Mouse (Mus musculus) lung, embryonic 15.5 days (tissue): ENCODE data around the gene Pla2g15. TPM values are rescaled to one million over a fixed set of nuclear protein-coding genes. Genes with fewer than 3 reads are reported as not detected.

ENCODE experiments used
- ATAC-seq: fragments of 200-750 bp; cut with Nextera tagmentation; 2 replicates; pipeline ENCODE4 v1.8.0; 2017; ENCODE audit warnings: moderate number of reproducible peaks, borderline replicate concordance; ENCODE audit not compliant: low FRiP score, low TSS enrichment; ENCODE audit errors: extremely low read depth
- H3K27ac ChIP-seq: fragments of 300-500 bp; sonication (generic); 2 replicates; pipeline ENCODE4 v1.5.1; 2015; ENCODE audit warnings: moderate library complexity, mild to moderate bottlenecking, inconsistent platforms
- H3K27me3 ChIP-seq: fragments of 300-500 bp; sonication (generic); 2 replicates; pipeline ENCODE4 v1.6.1; 2015; ENCODE audit warnings: inconsistent platforms
- H3K36me3 ChIP-seq: fragments of 300-500 bp; sonication (generic); 2 replicates; pipeline ENCODE4 v1.6.1; 2015; ENCODE audit warnings: inconsistent platforms
- H3K4me1 ChIP-seq: fragments of 300-500 bp; sonication (generic); 2 replicates; pipeline ENCODE4 v1.6.1; 2015; ENCODE audit warnings: inconsistent platforms
- H3K4me2 ChIP-seq: fragments of 300-500 bp; sonication (generic); 2 replicates; pipeline ENCODE4 v1.6.1; 2015; ENCODE audit warnings: inconsistent platforms, mild to moderate bottlenecking, moderate library complexity
- H3K4me3 ChIP-seq: fragments of 300-500 bp; sonication (generic); 2 replicates; pipeline ENCODE4 v1.5.1; 2015; ENCODE audit warnings: mild to moderate bottlenecking, inconsistent platforms
- H3K9ac ChIP-seq: fragments of 300-500 bp; sonication (generic); 2 replicates; pipeline ENCODE4 v1.6.1; 2015; ENCODE audit warnings: inconsistent platforms
- H3K9me3 ChIP-seq: fragments of 300-500 bp; sonication (generic); 2 replicates; pipeline ENCODE4 v1.6.1; 2016; ENCODE audit warnings: inconsistent platforms
- WGBS: fragments of 180-500 bp; shearing (Covaris S2); methylation state at CpG from one replicate; pipeline ENCODE4 v1.1.7; 2015; 5-methylcytosine and 5-hydroxymethylcytosine counted together
- polyA plus RNA-seq: library from polyadenylated mRNA; unstranded; fragments of >200 nt; fragmentation: Nextera tagmentation; extraction: Ambion mirVana; gene quantifications from 2 replicates; pipeline ENCODE4 v1.2.1, GENCODE M21; 2015

Gene Pla2g15
- polyA plus RNA-seq, 1 experiment from 2014 or later = 13.7 TPM

DNA sequence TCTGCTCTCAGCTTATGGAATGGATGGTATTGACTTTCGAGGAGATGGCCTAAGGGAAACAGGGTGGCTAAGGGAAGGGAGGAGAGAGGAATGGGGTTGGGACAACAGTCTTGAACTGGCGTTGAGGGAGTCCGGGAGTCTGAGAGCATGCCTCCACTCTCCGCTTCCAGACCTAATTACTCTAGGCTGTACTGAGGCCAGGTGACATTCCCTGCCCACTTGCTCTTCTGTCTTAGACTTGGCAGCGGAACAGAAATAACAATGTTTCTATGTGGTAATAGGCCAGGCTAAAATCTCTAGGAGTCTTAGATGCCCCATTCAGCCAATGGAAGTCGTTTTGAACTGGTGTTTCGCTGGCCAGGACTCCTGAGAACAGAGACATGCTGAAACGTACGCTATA is 842 bp downstream of the Pla2g15 start:
- no peak for ATAC-seq
- no peaks in the 10 kb centered on the region for H3K9me3 ChIP-seq
- WGBS = 63% methylated on average over 9 of the region's 9 CpGs

DNA sequence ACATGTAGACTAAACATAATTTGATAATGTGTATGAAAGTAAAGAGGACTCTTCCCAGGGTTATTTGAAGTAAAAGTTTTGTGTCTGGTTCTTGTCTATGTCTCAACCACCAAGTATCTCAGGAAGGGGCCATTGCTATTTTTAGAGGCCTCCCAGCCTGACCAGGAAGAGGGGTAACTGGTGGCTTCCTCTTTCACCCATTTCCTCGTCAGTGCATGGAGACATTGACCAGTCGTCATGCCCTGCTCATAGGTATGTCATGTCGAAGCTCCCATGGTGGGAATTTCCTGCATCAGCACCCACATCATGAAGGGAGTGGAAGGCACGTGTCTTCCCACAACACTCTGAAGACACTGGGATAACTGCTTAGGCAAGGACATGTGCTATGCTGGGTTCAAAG is 2.7 kb downstream of the Pla2g15 start:
- 0 out of 2 replicates have a peak, but pooled peaks cover 3% of the 10 kb centered on the region for H3K36me3 ChIP-seq
- 66% methylated on average over 4 of the region's 4 CpGs for WGBS

More for the DNA sequence above, 842 bp downstream of the Pla2g15 start:
- Histone ChIP-seq H3K36me3 (0 out of 2 replicates have a peak, but pooled peaks cover 2% of the 10 kb centered on the region), H3K4me3 (peak overlapping the region; percentile 77), H3K4me2 (peak overlapping the region; percentile 78), H3K4me1 (peaks cover 13% of the 10 kb centered on the region), H3K9ac (peak overlapping the region; percentile 79), H3K27ac (no peak overlapping the region; the same call in 1 of the 2 replicates), H3K27me3 (no peaks in the 10 kb centered on the region)

DNA sequence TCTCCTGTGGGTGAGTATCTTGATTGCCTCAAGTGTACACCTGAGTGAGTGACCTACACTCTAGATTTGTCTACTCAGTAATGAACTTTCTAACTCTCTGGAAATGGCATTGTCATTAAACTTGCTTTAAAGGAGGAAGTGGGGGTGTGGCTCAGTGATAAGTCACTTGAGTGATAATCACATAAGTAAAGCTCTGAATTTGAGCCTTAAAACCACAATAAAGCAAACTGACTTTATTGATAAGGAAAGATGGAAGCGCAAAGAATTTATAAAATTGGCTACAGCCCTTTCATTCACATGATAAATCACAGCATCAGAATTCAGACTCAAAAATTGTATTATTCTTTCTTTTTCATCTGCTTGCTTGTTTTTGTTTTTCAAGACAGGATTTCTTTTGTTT is 7.2 kb downstream of the Pla2g15 start:
- ATAC-seq = no peak
- Histone ChIP-seq H3K27ac (no peak overlapping the region), H3K36me3 (peaks cover 23% of the 10 kb centered on the region; the same call in 1 of the 2 replicates), H3K4me1 (no peaks in the 10 kb centered on the region), H3K9ac (no peak overlapping the region), H3K27me3 (no peaks in the 10 kb centered on the region), H3K4me3 (no peak overlapping the region), H3K9me3 (no peaks in the 10 kb centered on the region), H3K4me2 (no peak overlapping the region)
- WGBS = 89% methylated on average over 1 of the region's 1 CpGs

More for the DNA sequence above, 2.7 kb downstream of the Pla2g15 start:
- no peak for ATAC-seq
- H3K9me3 ChIP-seq = no peaks in the 10 kb centered on the region
- no peak overlapping the region for H3K4me3 ChIP-seq
- no peak overlapping the region for H3K4me2 ChIP-seq
- peaks cover 13% of the 10 kb centered on the region for H3K4me1 ChIP-seq
- no peak overlapping the region for H3K27ac ChIP-seq
- no peaks in the 10 kb centered on the region for H3K27me3 ChIP-seq
- H3K9ac ChIP-seq = no peak overlapping the region

DNA sequence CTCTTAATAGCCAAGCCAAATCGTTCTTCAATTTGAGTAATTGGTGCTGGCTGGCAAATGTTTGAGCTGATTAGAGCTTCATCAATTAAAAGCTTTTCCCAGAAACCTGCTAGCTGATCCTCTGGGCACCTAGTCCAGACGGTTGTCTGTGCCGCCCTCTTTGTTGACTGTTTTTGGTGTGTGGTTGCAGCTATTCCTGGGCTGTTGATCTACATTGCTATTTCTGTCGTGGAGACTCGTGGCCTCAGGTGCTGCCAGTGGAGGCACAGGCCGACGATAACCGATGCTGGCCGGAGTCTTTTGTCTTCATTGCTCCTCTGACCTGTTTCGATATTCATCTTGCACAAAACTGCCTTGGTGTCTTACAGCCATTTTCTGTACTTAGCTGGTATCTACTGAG is 8.2 kb downstream of the Pla2g15 start:
- Histone ChIP-seq H3K4me2 (no peak overlapping the region), H3K9me3 (no peaks in the 10 kb centered on the region), H3K9ac (no peak overlapping the region), H3K27ac (no peak overlapping the region), H3K4me1 (no peaks in the 10 kb centered on the region), H3K4me3 (no peak overlapping the region), H3K27me3 (no peaks in the 10 kb centered on the region), H3K36me3 (peaks cover 32% of the 10 kb centered on the region; the same call in 1 of the 2 replicates)
- WGBS = 88% methylated on average over 10 of the region's 10 CpGs
- no peak for ATAC-seq

DNA sequence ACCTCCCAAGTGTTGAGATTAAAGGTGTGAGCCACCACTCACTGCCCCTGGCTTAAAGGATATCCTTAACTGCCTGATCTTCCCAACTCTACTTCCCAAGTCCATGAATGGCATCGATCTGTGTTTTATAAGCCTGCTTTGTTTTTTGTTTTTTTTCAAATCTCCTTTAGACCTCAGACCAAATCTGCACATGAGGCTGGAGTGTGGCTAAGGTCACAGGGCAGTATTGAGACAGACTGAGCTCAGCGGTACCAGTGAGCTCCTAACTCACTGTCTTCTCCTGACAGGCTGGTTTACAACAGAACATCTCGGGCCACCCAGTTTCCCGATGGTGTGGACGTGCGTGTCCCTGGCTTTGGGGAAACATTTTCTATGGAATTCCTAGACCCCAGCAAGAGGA is 9.7 kb downstream of the Pla2g15 start:
- no peaks in the 10 kb centered on the region for H3K27me3 ChIP-seq
- no peaks in the 10 kb centered on the region for H3K9me3 ChIP-seq
- H3K9ac ChIP-seq = no peak overlapping the region
- H3K4me2 ChIP-seq = no peak overlapping the region
- H3K36me3 ChIP-seq = peaks cover 44% of the 10 kb centered on the region; the same call in 1 of the 2 replicates
- 91% methylated on average over 6 of the region's 6 CpGs for WGBS
- ATAC-seq = no peak
- H3K4me3 ChIP-seq = no peak overlapping the region
- no peaks in the 10 kb centered on the region for H3K4me1 ChIP-seq
- H3K27ac ChIP-seq = no peak overlapping the region

DNA sequence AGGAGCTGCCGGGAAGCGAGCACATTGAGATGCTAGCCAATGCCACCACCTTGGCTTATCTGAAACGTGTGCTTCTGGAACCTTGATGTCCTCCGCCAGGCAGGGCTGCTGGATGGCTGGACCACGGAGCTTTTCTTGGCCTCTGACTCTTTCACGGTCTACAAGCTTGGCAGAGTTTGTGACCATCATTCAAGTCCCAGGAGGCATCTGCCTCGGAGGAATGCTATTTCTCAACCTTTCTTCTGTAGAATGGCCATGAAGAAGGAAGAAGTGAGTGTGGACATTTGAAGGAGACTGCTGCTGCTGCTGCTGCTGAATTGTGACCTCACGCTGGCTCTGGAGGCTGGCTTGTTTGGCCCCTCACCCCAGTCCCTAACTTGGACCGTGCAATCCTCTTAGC is 13.1 kb downstream of the Pla2g15 start:
- Histone ChIP-seq H3K36me3 (peaks cover 41% of the 10 kb centered on the region; the same call in 1 of the 2 replicates), H3K9ac (no peak overlapping the region), H3K9me3 (no peaks in the 10 kb centered on the region), H3K27ac (no peak overlapping the region), H3K4me2 (no peak overlapping the region), H3K4me1 (no peaks in the 10 kb centered on the region), H3K4me3 (no peak overlapping the region), H3K27me3 (no peaks in the 10 kb centered on the region)
- ATAC-seq = no peak
- 84% methylated on average over 9 of the region's 9 CpGs for WGBS

DNA sequence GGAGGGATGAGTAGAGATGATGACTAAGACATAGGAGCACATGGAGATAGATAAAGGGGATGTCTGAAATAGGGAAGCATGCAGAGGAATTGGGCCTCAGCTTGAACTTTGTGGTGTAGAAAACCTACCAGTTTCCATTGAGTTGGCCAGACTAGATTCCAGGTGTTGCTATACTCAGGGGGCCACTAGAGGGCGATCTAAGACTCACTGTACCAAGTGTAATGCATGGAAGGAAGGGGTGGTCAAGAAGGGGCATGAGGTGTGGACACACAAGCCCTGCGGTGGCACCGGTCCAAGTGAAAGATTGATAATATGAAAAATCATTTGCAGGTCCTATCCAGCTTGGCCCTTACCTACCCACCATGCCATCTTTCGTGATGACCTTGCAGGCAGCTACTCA is 15.3 kb downstream of the Pla2g15 start:
- Histone ChIP-seq H3K27me3 (no peaks in the 10 kb centered on the region), H3K4me3 (no peak overlapping the region), H3K27ac (no peak overlapping the region), H3K4me1 (peaks cover 9% of the 10 kb centered on the region), H3K4me2 (no peak overlapping the region), H3K36me3 (peaks cover 33% of the 10 kb centered on the region; the same call in 1 of the 2 replicates), H3K9ac (no peak overlapping the region), H3K9me3 (no peaks in the 10 kb centered on the region)
- 37% methylated on average over 4 of the region's 4 CpGs for WGBS
- no peak for ATAC-seq

DNA sequence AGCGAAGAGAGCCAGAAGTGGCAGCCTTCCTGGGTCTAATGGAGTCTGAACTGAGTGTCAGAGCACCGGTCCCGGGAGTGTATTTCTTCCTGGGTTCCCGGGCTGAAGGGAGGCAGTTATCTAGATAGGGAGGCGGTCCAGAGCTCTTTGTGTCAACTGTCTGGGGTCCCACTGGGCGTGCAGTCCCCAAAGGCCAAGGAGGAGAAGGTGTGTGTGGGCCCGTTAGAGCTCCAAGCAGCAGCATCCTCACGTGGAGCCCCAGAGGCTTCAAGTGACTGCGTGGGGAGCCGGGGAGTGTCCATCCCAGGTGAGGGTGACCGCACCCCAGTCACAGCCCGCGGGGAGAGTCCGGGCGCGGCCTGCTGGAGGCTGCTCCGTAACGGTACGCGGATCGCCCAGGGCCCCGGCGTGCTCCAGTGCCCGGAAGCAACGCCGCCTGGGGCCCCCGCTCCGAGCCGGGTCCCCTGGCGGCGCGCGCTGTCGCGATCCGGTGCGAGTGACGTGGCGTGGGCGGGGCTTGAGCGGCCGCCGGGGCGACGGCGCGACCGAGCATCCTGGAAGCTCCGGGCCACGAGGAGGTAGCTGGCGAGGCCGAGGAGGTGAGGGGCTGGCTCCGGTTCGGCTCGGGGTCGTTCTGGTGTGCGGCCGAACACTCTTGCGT is 18.3 kb downstream of the Pla2g15 start, which contains the start of gene Slc7a6:
TSS of gene Slc7a6 (plus strand) at position 502 of the 661 bp plus-strand sequence.
- Histone ChIP-seq H3K27me3 (no peaks in the 10 kb centered on the region), H3K4me1 (peaks cover 9% of the 10 kb centered on the region), H3K9me3 (no peaks in the 10 kb centered on the region), H3K4me2 (peak within 1 kb of the TSS; percentile 85), H3K27ac (peak within 1 kb of the TSS; percentile 84), H3K9ac (peak within 1 kb of the TSS; percentile 70), H3K4me3 (peak within 1 kb of the TSS; percentile 97), H3K36me3 (peaks cover 11% of the 10 kb centered on the region; the same call in 1 of the 2 replicates)
- ATAC-seq = peak; percentile 85
- WGBS = under 1% methylated on average over 59 of the region's 59 CpGs

DNA sequence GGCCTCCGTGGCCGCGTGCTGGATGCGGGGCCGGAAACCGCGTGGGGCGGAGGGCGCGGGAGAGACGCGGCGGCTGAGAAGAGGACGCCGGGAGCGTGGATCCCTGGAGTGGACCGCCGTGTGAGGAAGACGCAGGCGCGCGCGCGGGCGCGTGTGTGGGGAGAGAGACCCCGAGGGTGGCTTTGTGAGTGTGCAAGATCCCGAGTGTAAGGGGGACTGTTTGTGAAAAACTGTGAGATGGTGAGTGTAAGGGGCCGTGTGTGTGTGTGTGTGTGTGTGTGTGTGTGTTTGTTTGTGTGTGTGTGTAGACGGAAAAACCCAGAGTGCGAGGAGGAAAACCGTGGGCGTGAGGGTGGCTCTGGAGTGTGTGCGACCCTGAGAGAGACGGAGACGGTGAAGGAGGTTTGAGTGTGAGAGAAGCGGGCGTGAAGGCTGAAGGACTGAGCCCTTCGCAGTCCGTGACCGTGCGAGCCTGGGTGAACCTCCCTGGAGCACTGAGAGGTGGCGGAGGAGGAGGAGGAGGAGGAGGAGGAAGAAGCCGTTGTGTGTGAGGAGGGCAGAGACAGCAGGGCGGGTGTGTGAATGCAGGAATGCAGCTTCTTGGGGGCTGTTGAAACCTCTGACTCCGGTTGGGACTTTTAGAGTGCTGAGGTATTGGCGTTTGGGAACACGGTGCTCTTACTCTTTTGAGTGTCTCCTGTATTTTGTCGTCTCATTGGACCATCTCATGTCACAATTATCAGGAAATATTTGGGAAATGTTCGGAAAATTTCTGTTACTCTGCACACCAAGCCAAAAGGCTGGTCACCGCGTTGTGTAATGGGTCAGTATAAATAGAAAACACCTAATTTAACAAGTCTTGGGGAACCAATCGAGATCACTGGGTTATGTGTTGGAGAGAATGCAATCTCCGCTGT is 19.1 kb downstream of the Pla2g15 start:
- Histone ChIP-seq H3K4me2 (peak overlapping the region; percentile 85), H3K36me3 (0 out of 2 replicates have a peak, but pooled peaks cover 3% of the 10 kb centered on the region), H3K9me3 (no peaks in the 10 kb centered on the region), H3K4me3 (peak overlapping the region; percentile 97), H3K9ac (peak overlapping the region; percentile 70), H3K4me1 (peaks cover 9% of the 10 kb centered on the region), H3K27me3 (no peaks in the 10 kb centered on the region), H3K27ac (peak overlapping the region; percentile 84)
- peak; percentile 67 for ATAC-seq
- under 1% methylated on average over 54 of the region's 54 CpGs for WGBS

DNA sequence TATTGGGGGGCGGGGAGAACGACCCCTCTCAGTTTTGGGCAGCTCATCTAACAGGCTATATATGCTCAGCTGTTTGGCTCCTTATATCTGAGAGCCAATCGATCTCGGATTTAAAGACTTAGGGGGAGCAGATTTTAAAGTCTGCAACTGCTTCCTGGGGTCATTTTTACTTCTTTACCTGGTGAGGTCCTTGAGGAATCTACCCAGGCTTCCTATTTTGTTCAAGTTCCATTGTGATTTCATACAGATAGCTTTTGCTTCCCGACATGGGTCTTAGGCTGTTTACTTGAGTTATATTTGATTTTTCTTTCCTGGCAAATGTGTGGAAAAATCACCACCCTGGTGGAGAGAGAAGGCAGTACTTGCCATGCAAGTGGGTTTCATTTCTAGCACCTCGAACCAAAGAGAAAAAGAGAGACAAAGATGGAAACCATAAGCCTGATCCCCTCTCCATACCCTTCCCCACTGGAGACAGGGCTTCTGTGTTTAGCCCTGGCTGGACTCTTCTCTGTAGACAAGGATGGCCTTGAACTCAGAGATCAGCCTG is 19.8 kb downstream of the Pla2g15 start:
- H3K4me3 ChIP-seq = peak overlapping the region; percentile 97
- WGBS = 12% methylated on average over 6 of the region's 6 CpGs
- peaks cover 9% of the 10 kb centered on the region for H3K4me1 ChIP-seq
- peak overlapping the region; percentile 84; the same call in 1 of the 2 replicates for H3K27ac ChIP-seq
- ATAC-seq = no peak
- peak overlapping the region; percentile 85 for H3K4me2 ChIP-seq
- no peaks in the 10 kb centered on the region for H3K27me3 ChIP-seq
- no peaks in the 10 kb centered on the region for H3K9me3 ChIP-seq
- H3K36me3 ChIP-seq = no peaks in the 10 kb centered on the region
- peak overlapping the region; percentile 70 for H3K9ac ChIP-seq

DNA sequence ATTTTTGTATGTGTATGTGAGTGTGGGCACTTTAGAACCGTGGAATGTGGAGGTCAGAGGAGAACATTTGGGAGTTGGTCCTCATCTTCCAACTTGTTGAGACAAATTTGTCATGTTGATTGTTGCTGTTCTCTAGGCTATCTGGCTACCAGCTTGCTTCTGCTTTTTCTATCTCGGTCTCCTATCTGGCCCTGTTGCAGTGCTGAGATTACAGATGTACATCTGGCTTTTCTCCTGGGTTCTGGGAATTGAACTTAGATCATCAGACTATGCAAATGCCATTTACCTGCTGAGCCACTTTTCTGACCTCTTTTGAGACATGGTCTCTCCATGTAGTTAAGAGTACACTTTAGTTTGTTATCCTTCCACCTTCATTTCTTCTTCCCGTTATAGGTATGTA is 23.4 kb downstream of the Pla2g15 start:
- Histone ChIP-seq H3K27ac (no peak overlapping the region), H3K9ac (no peak overlapping the region), H3K9me3 (no peaks in the 10 kb centered on the region), H3K36me3 (no peaks in the 10 kb centered on the region), H3K4me3 (no peak overlapping the region), H3K4me1 (peaks cover 37% of the 10 kb centered on the region), H3K4me2 (no peak overlapping the region), H3K27me3 (no peaks in the 10 kb centered on the region)
- 86% methylated on average over 3 of the region's 3 CpGs for WGBS
- no peak for ATAC-seq
